Mouse (Mus musculus): ENCODE data around the gene Spata16. TPM values are rescaled to one million over a fixed set of nuclear protein-coding genes. Genes with fewer than 3 reads are reported as not detected.

Spata16 gene
- polyA plus RNA-seq, 1 experiment from 2014 or later = not detected

DNA sequence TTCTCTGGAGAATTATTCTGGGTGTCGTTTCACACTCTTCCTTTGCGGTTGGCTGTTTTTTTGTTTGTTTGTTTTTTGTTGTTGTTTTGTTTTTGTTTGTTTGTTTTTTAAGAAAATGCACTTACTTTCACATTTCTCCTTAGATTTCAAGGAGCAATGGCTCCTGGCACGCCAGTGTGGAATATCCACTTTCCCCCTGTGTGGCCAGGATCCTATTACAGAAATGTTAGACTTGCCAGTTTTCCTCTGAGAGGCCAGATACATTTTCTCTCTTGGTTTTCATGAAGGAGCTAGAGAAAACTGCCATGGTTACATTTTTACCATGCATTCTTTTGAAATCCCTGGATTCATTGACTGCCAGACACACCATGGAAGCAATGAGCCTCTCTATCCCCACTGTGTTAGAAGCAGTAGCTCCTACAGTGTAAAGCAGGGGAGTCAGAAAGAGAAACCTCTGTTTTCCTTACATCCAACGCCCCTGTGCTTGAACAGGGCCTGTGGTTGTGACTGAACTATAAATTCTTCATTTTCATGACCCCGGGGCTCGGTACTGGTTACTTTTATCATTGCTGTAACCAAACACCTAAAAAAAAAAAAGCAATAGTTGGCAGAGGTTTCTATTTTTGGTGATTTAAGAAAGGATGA, 344.7 kb downstream of the Spata16 start:
- H3K9me3 ChIP-seq (replicated peaks) = no peaks in the 10 kb centered on the region
- no peaks in the 10 kb centered on the region for H3K27me3 ChIP-seq
- 54% methylated on average over 6 of the region's 6 CpGs for WGBS
- H3K4me1 ChIP-seq = no peaks in the 10 kb centered on the region
- H3K27ac ChIP-seq (replicated peaks) = no peak overlapping the region; the same call in 1 of the 2 replicates
- no peak overlapping the region for H3K4me3 ChIP-seq (replicated peaks)
- no peak overlapping the region for H3K4me2 ChIP-seq (replicated peaks)
- no peak overlapping the region for H3K9ac ChIP-seq
- ATAC-seq (ENCODE audit: insufficient number of reproducible peaks, low FRiP score, low TSS enrichment, low read depth) = no peak
- no peaks in the 10 kb centered on the region for H3K36me3 ChIP-seq

DNA sequence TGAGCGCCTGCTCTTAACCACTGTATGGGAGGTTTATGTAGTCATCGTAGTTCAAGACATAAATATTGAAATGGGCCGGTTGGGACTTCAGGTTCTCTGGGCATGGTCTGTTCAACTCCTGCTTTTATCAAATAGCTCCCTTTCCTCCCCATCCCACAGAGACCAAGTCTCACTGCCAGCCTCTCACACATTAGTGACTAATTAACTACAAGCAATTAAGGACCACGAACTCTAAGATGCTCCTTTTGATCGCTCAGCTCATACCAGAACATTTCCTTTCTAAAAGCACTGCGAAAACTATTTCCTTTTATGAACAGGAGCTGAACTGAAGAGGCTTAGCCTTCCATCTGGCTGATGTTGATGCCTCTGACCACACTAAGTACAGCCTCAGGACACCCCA, 346.3 kb downstream of the Spata16 start:
- H3K9me3 ChIP-seq (replicated peaks) = no peaks in the 10 kb centered on the region
- H3K36me3 ChIP-seq = no peaks in the 10 kb centered on the region
- ATAC-seq (ENCODE audit: insufficient number of reproducible peaks, low FRiP score, low TSS enrichment, low read depth) = no peak
- no peak overlapping the region for H3K4me2 ChIP-seq (replicated peaks)
- H3K4me3 ChIP-seq (replicated peaks) = no peak overlapping the region
- H3K27ac ChIP-seq (replicated peaks) = no peak overlapping the region
- 87% methylated on average over 6 of the region's 6 CpGs for WGBS
- no peaks in the 10 kb centered on the region for H3K4me1 ChIP-seq
- H3K27me3 ChIP-seq = no peaks in the 10 kb centered on the region
- H3K9ac ChIP-seq = no peak overlapping the region

DNA sequence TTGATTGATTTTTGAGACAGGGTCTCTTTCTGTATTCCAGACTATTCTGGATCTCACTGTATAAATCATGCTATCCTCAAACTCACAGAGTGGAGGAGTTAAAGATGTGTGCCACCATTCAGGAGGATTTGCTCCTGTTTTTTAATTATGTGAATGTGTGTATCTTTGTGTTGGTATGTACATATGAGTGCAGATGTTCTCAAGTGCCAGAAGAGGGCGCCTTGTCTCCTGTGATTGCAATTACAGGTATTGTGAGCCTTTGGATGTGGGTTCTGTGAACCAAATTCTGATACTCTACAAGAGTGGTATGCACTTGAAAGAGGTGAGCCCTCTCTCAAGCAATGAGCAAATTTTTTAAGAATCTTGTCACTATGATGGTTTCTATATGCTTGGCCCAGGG, 369.4 kb downstream of the Spata16 start:
- H3K4me2 ChIP-seq (replicated peaks) = no peak overlapping the region
- WGBS = 58% methylated on average over 1 of the region's 1 CpGs
- no peak overlapping the region for H3K27ac ChIP-seq (replicated peaks)
- no peaks in the 10 kb centered on the region for H3K36me3 ChIP-seq
- no peak for ATAC-seq (ENCODE audit: insufficient number of reproducible peaks, low FRiP score, low TSS enrichment, low read depth)
- H3K9me3 ChIP-seq (replicated peaks) = no peaks in the 10 kb centered on the region
- no peaks in the 10 kb centered on the region for H3K4me1 ChIP-seq
- no peak overlapping the region for H3K9ac ChIP-seq
- no peak overlapping the region for H3K4me3 ChIP-seq (replicated peaks)
- no peaks in the 10 kb centered on the region for H3K27me3 ChIP-seq

DNA sequence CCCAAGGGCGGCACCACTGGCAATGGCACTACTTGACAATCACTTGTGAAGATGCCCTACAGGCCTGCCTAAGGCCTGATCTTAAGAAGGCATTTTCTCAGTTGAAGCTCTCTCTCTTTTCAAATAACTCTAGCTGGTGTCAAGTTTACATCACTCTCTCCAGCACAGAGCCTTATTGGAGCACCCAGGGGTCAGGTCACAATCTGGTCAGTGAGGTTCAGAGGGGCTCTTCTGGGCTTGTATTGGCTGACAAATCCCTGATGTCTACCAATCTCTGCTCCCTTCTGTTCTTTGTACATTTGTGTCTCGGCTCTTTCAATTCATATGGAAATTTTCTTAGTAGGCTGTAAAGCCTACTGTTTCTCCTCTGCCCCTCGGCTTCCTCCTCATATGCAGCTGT, 390.5 kb downstream of the Spata16 start:
- Histone ChIP-seq H3K9me3 (replicated peaks) (no peaks in the 10 kb centered on the region), H3K4me3 (replicated peaks) (no peak overlapping the region), H3K27ac (replicated peaks) (no peak overlapping the region), H3K4me2 (replicated peaks) (no peak overlapping the region), H3K36me3 (no peaks in the 10 kb centered on the region), H3K27me3 (no peaks in the 10 kb centered on the region), H3K4me1 (no peaks in the 10 kb centered on the region), H3K9ac (no peak overlapping the region)
- ATAC-seq (ENCODE audit: insufficient number of reproducible peaks, low FRiP score, low TSS enrichment, low read depth) = no peak
- WGBS = 79% methylated on average over 3 of the region's 3 CpGs

DNA sequence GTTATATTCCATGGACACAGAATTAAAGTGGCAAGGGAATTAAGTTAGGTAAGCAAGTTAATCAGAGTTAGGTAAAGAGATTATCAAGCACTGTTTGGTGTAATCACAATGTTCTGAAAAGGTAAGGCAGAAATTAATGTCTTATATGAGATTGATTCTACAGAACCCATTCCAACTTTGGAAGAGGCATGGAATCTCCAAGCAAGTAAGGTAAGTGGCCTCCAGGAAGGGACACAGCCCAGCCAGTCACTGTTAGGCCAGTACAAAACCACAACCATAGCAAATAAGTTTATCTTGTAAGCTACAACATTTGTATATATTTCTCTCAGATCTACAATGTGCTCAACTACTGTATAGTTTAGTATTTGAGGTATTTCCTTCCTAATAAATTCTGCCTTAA, 391.1 kb downstream of the Spata16 start:
- Histone ChIP-seq H3K9ac (no peak overlapping the region), H3K4me1 (no peaks in the 10 kb centered on the region), H3K4me2 (replicated peaks) (no peak overlapping the region), H3K27me3 (no peaks in the 10 kb centered on the region), H3K36me3 (no peaks in the 10 kb centered on the region), H3K4me3 (replicated peaks) (no peak overlapping the region), H3K9me3 (replicated peaks) (no peaks in the 10 kb centered on the region), H3K27ac (replicated peaks) (no peak overlapping the region)
- ATAC-seq (ENCODE audit: insufficient number of reproducible peaks, low FRiP score, low TSS enrichment, low read depth) = no peak

DNA sequence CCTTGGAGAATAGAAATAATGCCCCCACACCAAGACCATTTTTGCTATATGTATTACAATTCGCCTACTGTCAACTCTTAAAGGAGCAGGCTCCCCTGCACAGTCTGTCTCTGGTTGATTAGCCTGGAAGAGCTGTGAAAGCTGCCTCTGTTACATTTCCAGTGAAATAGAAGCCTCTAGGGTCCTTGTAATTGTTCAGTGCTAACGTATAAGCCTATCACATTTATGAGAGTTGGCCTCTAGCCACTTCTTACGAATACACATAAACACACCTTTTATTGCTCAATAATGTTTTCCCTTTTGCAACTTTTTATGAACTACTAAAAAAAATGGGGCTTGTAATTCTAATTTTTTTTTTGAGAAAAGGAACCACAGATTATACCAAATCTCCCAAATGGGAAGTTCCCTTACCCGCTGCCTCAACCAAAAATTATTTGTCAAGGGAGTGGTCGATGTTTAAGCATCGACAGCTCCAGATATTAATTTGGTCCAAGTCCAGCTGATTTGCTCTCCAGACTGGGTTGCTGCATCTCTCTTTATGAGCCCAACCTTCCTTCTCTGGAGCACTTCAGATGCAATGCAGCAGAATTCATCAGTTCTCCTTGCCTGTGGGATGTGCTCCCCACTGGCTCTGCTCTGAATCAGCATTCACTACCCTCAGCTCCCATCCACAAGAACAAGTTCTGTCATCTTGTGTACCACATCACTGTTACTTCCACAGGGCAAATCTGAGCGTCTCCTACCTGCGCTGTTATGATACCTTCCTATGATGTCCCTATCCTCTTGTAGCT, 392.8 kb downstream of the Spata16 start:
- no peaks in the 10 kb centered on the region for H3K27me3 ChIP-seq
- no peaks in the 10 kb centered on the region for H3K9me3 ChIP-seq (replicated peaks)
- 78% methylated on average over 8 of the region's 8 CpGs for WGBS
- H3K27ac ChIP-seq (replicated peaks) = no peak overlapping the region
- no peak for ATAC-seq (ENCODE audit: insufficient number of reproducible peaks, low FRiP score, low TSS enrichment, low read depth)
- no peak overlapping the region for H3K4me3 ChIP-seq (replicated peaks)
- H3K36me3 ChIP-seq = no peaks in the 10 kb centered on the region
- no peaks in the 10 kb centered on the region for H3K4me1 ChIP-seq
- H3K9ac ChIP-seq = no peak overlapping the region
- H3K4me2 ChIP-seq (replicated peaks) = no peak overlapping the region

Small RNA genes lying within 50 kb of the gene (microRNA-seq; reads per million reads assigned to microRNA genes)
- not detected for gene Gm25773 (ENCODE audit: borderline number of aligned reads)
- not detected for gene Gm44464 (ENCODE audit: borderline number of aligned reads)

Measured in embryonic facial prominence, embryonic 15.5 days (tissue).